Mouse (Mus musculus) stomach, embryonic 14.5 days (tissue): ENCODE results near the gene Tmem26. TPM values are rescaled to one million over a fixed set of nuclear protein-coding genes. Genes with fewer than 3 reads are reported as not detected.
A peak's percentile ranks its signal among the peaks of the same experiment; 100 is the strongest.
"Not testable (repeated sequence)": the region's sequence is repeated elsewhere in the genome, so short reads cannot be mapped to it uniquely, and the experiment has no call there.

Experiments
- ATAC-seq: fragments of 200-750 bp; cut with Nextera tagmentation; 2 replicates; pipeline ENCODE4 v1.8.0; 2017; ENCODE audit warnings: low read depth, moderate TSS enrichment; ENCODE audit not compliant: insufficient number of reproducible peaks, insufficient read depth, low FRiP score
- H3K27ac ChIP-seq: fragments of 300-500 bp; sonication (generic); 2 replicates; pipeline ENCODE4 v1.5.1; 2014; ENCODE audit warnings: mild to moderate bottlenecking, low read length, moderate library complexity, mixed read lengths
- H3K27me3 ChIP-seq: fragments of 300-500 bp; sonication (generic); 2 replicates; pipeline ENCODE4 v1.6.1; 2014; ENCODE audit warnings: low read length, control low read depth, mixed read lengths; ENCODE audit not compliant: control insufficient read depth, insufficient read depth
- H3K36me3 ChIP-seq: fragments of 300-500 bp; sonication (generic); 2 replicates; pipeline ENCODE4 v1.6.1; 2014; ENCODE audit warnings: mild to moderate bottlenecking, control low read depth, low read length, moderate library complexity, mixed read lengths; ENCODE audit not compliant: control insufficient read depth, insufficient read depth
- H3K4me1 ChIP-seq: fragments of 300-500 bp; sonication (generic); 2 replicates; pipeline ENCODE4 v1.6.1; 2014; ENCODE audit warnings: low read length, control low read depth, mixed read lengths; ENCODE audit not compliant: control insufficient read depth, insufficient read depth
- H3K4me2 ChIP-seq: fragments of 300-500 bp; sonication (generic); replicated peaks from 2 replicates; pipeline ENCODE4 v1.6.1; 2014; ENCODE audit warnings: low read depth, low read length, control low read depth
- H3K4me3 ChIP-seq: fragments of 300-500 bp; sonication (generic); 2 replicates; pipeline ENCODE4 v1.5.1; 2014; ENCODE audit warnings: low read depth, low read length, control low read depth
- H3K9ac ChIP-seq: fragments of 300-500 bp; sonication (generic); replicated peaks from 2 replicates; pipeline ENCODE4 v1.6.1; 2014; ENCODE audit warnings: low read depth, mild to moderate bottlenecking, control low read depth, low read length, moderate library complexity, mixed read lengths
- H3K9me3 ChIP-seq: fragments of 300-500 bp; sonication (generic); 2 replicates; pipeline ENCODE4 v1.6.1; 2016; ENCODE audit warnings: low read depth, low read length, control low read depth; ENCODE audit not compliant: control insufficient read depth
- WGBS: fragments of 180-500 bp; shearing (Covaris S2); extraction: QIAGEN DNeasy Blood & Tissue Kit; methylation state at CpG from one replicate; pipeline ENCODE4 v1.1.7; 2014; 5-methylcytosine and 5-hydroxymethylcytosine counted together
- polyA plus RNA-seq: library from polyadenylated mRNA; unstranded; fragments of >200 nt; fragmentation: Nextera tagmentation; extraction: Ambion mirVana; gene quantifications from 2 replicates; pipeline ENCODE4 v1.2.1, GENCODE M21; 2014

The Tmem26 gene
- polyA plus RNA-seq, 1 experiment from 2014 or later, result 21.5 TPM

DNA sequence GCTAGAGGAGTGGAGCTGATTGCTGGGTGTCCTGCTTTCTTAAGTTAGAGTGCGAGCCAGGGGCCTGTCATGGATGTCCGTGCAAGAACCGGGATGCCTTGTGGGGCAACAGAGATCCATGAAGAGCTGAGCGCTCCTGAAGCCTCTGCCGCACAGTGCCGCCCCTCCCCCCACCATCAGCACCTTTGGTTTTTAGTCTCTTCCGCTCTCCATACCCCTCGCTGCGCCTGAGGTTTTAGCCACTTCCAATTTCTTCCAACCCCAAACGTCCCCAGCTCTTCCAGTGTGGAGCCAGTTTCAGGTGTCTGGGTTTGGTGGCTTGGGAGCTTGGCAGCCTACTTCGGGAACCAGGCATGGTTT is 895 bp downstream of the Tmem26 start:
- 0 out of 2 replicates have a peak, but pooled peaks have one; percentile 49 for ATAC-seq
- no peak overlapping the region for H3K27ac ChIP-seq
- no peaks in the 10 kb centered on the region for H3K9me3 ChIP-seq
- 2% methylated on average over 11 of the region's 11 CpGs for WGBS
- H3K4me1 ChIP-seq, result no peaks in the 10 kb centered on the region
- H3K36me3 ChIP-seq, result no peaks in the 10 kb centered on the region
- peak overlapping the region; percentile 48 for H3K4me3 ChIP-seq
- H3K27me3 ChIP-seq, result no peaks in the 10 kb centered on the region
- peak overlapping the region; percentile 49 for H3K9ac ChIP-seq
- H3K4me2 ChIP-seq, result peak overlapping the region; percentile 75

- no peak overlapping the region for H3K4me3 ChIP-seq
- 72% methylated on average over 5 of the region's 5 CpGs for WGBS
These were observed 4.0 kb downstream of the Tmem26 start for GRCm38 (mm10) chr10:68727464-68727863.

GRCm38 (mm10) chr10:68735621-68736020 is 12.2 kb downstream of the Tmem26 start:
- Histone ChIP-seq H3K4me1 (no peaks in the 10 kb centered on the region), H3K27me3 (no peaks in the 10 kb centered on the region), H3K9me3 (no peaks in the 10 kb centered on the region), H3K4me2 (no peak overlapping the region), H3K27ac (no peak overlapping the region), H3K9ac (no peak overlapping the region), H3K36me3 (no peaks in the 10 kb centered on the region), H3K4me3 (no peak overlapping the region)
- WGBS, result 90% methylated on average over 3 of the region's 3 CpGs
- ATAC-seq, result no peak

More at GRCm38 (mm10) chr10:68727464-68727863, 4.0 kb downstream of the Tmem26 start:
- ATAC-seq, result no peak
- H3K4me2 ChIP-seq, result no peak overlapping the region
- no peaks in the 10 kb centered on the region for H3K36me3 ChIP-seq
- H3K9ac ChIP-seq, result no peak overlapping the region
- H3K27me3 ChIP-seq, result no peaks in the 10 kb centered on the region
- no peaks in the 10 kb centered on the region for H3K9me3 ChIP-seq
- no peak overlapping the region for H3K27ac ChIP-seq
- H3K4me1 ChIP-seq, result no peaks in the 10 kb centered on the region

DNA sequence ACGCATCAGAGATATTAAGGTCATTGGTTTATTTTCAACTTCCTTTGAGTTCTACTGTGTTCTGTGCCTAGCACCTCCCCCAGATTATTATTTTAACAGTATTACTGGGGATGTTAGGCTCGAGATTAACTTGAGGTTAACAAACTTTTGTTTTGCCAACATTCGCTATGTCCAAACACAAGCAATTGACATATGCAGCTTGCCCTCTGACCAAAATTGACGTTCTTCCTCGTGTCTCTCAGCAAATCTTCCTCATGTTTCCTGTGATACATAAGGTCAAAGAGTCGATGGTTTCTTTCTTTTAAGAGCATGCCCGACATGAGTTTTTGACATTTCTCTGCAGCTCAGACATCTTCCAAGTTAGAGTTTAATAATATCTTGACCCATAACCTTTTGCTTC is 13.9 kb downstream of the Tmem26 start:
- no peak overlapping the region for H3K4me3 ChIP-seq

GRCm38 (mm10) chr10:68738981-68739380 is 15.5 kb downstream of the Tmem26 start:
- ATAC-seq, H3K4me1 ChIP-seq, H3K4me3 ChIP-seq, H3K27ac ChIP-seq, H3K9me3 ChIP-seq, H3K4me2 ChIP-seq, H3K9ac ChIP-seq, H3K36me3 ChIP-seq, H3K27me3 ChIP-seq: not testable (repeated sequence)
- WGBS, result 82% methylated on average over 1 of the region's 1 CpGs

More for the DNA sequence above, 13.9 kb downstream of the Tmem26 start:
- no peak for ATAC-seq
- WGBS, result 68% methylated on average over 7 of the region's 7 CpGs
- Histone ChIP-seq H3K27me3 (no peaks in the 10 kb centered on the region), H3K27ac (no peak overlapping the region), H3K4me1 (no peaks in the 10 kb centered on the region), H3K36me3 (no peaks in the 10 kb centered on the region), H3K4me2 (no peak overlapping the region), H3K9ac (no peak overlapping the region), H3K9me3 (no peaks in the 10 kb centered on the region)

GRCm38 (mm10) chr10:68740251-68740650 is 16.8 kb downstream of the Tmem26 start:
- H3K4me3 ChIP-seq, result no peak overlapping the region
- no peak for ATAC-seq
- H3K4me2 ChIP-seq, result no peak overlapping the region
- no peak overlapping the region for H3K27ac ChIP-seq
- no peaks in the 10 kb centered on the region for H3K27me3 ChIP-seq
- no peaks in the 10 kb centered on the region for H3K4me1 ChIP-seq
- H3K36me3 ChIP-seq, result no peaks in the 10 kb centered on the region
- no peaks in the 10 kb centered on the region for H3K9me3 ChIP-seq
- no peak overlapping the region for H3K9ac ChIP-seq
- WGBS, result 71% methylated on average over 2 of the region's 2 CpGs

GRCm38 (mm10) chr10:68750921-68751320 is 27.5 kb downstream of the Tmem26 start:
- Histone ChIP-seq H3K36me3 (no peaks in the 10 kb centered on the region), H3K9ac (no peak overlapping the region), H3K27ac (no peak overlapping the region), H3K4me3 (no peak overlapping the region), H3K4me2 (no peak overlapping the region), H3K4me1 (no peaks in the 10 kb centered on the region), H3K27me3 (no peaks in the 10 kb centered on the region), H3K9me3 (no peaks in the 10 kb centered on the region)
- 74% methylated on average over 7 of the region's 7 CpGs for WGBS
- ATAC-seq, result no peak

DNA sequence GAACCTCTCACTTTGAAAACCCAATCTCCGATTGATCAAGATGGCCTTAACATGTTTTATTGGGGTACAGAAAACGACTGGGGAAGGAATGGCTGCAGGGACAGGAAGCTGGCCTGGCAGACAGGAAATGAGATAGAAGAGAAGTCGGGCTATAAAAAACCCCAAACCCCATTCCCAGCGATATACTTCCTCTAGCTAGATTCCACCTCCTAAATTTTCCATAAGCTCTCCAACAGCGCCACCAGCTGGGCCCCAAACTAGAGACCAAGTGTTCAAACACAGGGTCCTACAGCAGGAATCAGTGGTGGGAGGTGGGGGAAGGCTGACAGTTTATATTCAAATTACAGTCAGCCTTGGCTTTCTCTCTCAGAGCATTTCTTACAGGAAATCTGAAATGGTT is 35.8 kb downstream of the Tmem26 start:
- H3K4me2 ChIP-seq, result no peak overlapping the region
- 51% methylated on average over 5 of the region's 5 CpGs for WGBS
- H3K4me3 ChIP-seq, result no peak overlapping the region
- no peak overlapping the region for H3K27ac ChIP-seq
- H3K4me1 ChIP-seq, result no peaks in the 10 kb centered on the region
- H3K36me3 ChIP-seq, result no peaks in the 10 kb centered on the region
- H3K9ac ChIP-seq, result no peak overlapping the region
- H3K27me3 ChIP-seq, result no peaks in the 10 kb centered on the region
- no peaks in the 10 kb centered on the region for H3K9me3 ChIP-seq
- no peak for ATAC-seq

GRCm38 (mm10) chr10:68759789-68760188 is 36.3 kb downstream of the Tmem26 start:
- Histone ChIP-seq H3K4me1 (no peaks in the 10 kb centered on the region), H3K27me3 (no peaks in the 10 kb centered on the region), H3K4me3 (no peak overlapping the region), H3K9me3 (no peaks in the 10 kb centered on the region), H3K27ac (no peak overlapping the region), H3K9ac (no peak overlapping the region), H3K4me2 (no peak overlapping the region), H3K36me3 (no peaks in the 10 kb centered on the region)
- ATAC-seq, result no peak
- 51% methylated on average over 7 of the region's 7 CpGs for WGBS
